Mouse (Mus musculus) limb, embryonic 14.5 days (tissue): Measurements from ENCODE around the gene Diaph3. TPM values are rescaled to one million over a fixed set of nuclear protein-coding genes. Genes with fewer than 3 reads are reported as not detected.

Experiments used
- ATAC-seq: fragments of 200-750 bp; cut with Nextera tagmentation; 2 replicates; pipeline ENCODE4 v1.8.0; 2017; ENCODE audit warnings: low read depth, moderate number of reproducible peaks, moderate TSS enrichment; ENCODE audit not compliant: low FRiP score
- DNase-seq: peaks from one replicate; pipeline ENCODE4 v3.0.0-alpha.2; 2015; ENCODE audit warnings: low spot score
- H3K27ac ChIP-seq: fragments of 300-500 bp; sonication (generic); replicated peaks from 2 replicates; pipeline ENCODE4 v1.5.1; 2014; ENCODE audit warnings: low read depth, mild to moderate bottlenecking, low read length, moderate library complexity, mixed read lengths
- H3K27me3 ChIP-seq: fragments of 300-500 bp; sonication (generic); 2 replicates; pipeline ENCODE4 v1.6.1; 2014; ENCODE audit warnings: low read length, mixed read lengths; ENCODE audit not compliant: control insufficient read depth, insufficient read depth
- H3K36me3 ChIP-seq: fragments of 300-500 bp; sonication (generic); 2 replicates; pipeline ENCODE4 v1.6.1; 2014; ENCODE audit warnings: mild to moderate bottlenecking, low read length, moderate library complexity, mixed read lengths; ENCODE audit not compliant: control insufficient read depth, insufficient read depth
- H3K4me1 ChIP-seq: fragments of 300-500 bp; sonication (generic); 2 replicates; pipeline ENCODE4 v1.6.1; 2014; ENCODE audit warnings: antibody characterized with exemption, low read length, mixed read lengths; ENCODE audit not compliant: control insufficient read depth, insufficient read depth
- H3K4me2 ChIP-seq: fragments of 300-500 bp; sonication (generic); replicated peaks from 2 replicates; pipeline ENCODE4 v1.6.1; 2014; ENCODE audit warnings: low read depth, mild to moderate bottlenecking, low read length, moderate library complexity; ENCODE audit not compliant: severe bottlenecking
- H3K4me3 ChIP-seq: fragments of 300-500 bp; sonication (generic); replicated peaks from 2 replicates; pipeline ENCODE4 v1.5.1; 2014; ENCODE audit warnings: low read length
- H3K9ac ChIP-seq: fragments of 300-500 bp; sonication (generic); 2 replicates; pipeline ENCODE4 v1.6.1; 2014; ENCODE audit warnings: mild to moderate bottlenecking, low read depth, low read length, moderate library complexity; ENCODE audit not compliant: severe bottlenecking
- H3K9me3 ChIP-seq: fragments of 300-500 bp; sonication (generic); 2 replicates; pipeline ENCODE4 v1.6.1; 2016; ENCODE audit warnings: low read length; ENCODE audit not compliant: control insufficient read depth
- POLR2A ChIP-seq: fragments of 200-500 bp; IDR thresholded peaks from 2 replicates; pipeline ENCODE4 v1.8.0; 2012; ENCODE audit warnings: inconsistent platforms, mild to moderate bottlenecking, moderate library complexity, borderline replicate concordance; ENCODE audit not compliant: insufficient read depth, insufficient read length; ENCODE audit errors: extremely low read depth
- WGBS: fragments of 180-500 bp; shearing (Covaris S2); extraction: QIAGEN DNeasy Blood & Tissue Kit; methylation state at CpG from one replicate; pipeline ENCODE4 v1.1.7; 2014; 5-methylcytosine and 5-hydroxymethylcytosine counted together
- polyA plus RNA-seq, 2 experiments: library from polyadenylated mRNA; depleted of rRNA in 1 of 2; stranded (reverse) in 1 of 2; unstranded in 1 of 2; fragments of >200 nt; fragmentation: Nextera tagmentation in 1 of 2; extraction: Ambion mirVana in 1 of 2; gene quantifications; 2 replicates each; pipeline versions ENCODE4 v1.2.1 to v1.2.3; 2012 to 2014

Gene Diaph3
- polyA plus RNA-seq, 2 experiments = 7.3 to 10.5 TPM

GRCm38 (mm10) chr14:87064281-87064680 lies 76.8 kb downstream of the Diaph3 start:
- no peak for DNase-seq
- Histone ChIP-seq H3K27me3 (no peaks in the 10 kb centered on the region), H3K4me2 (no peak overlapping the region), H3K4me1 (no peaks in the 10 kb centered on the region), H3K36me3 (no peaks in the 10 kb centered on the region), H3K4me3 (no peak overlapping the region), H3K9me3 (0 out of 2 replicates have a peak, but pooled peaks cover 7% of the 10 kb centered on the region), H3K9ac (no peak overlapping the region), H3K27ac (no peak overlapping the region)
- no peak for ATAC-seq
- 85% methylated on average over 4 of the region's 4 CpGs for WGBS
- no peak for TF ChIP-seq POLR2A

GRCm38 (mm10) chr14:87056169-87056568 lies 84.9 kb downstream of the Diaph3 start:
- H3K4me2 ChIP-seq = no peak overlapping the region
- H3K9ac ChIP-seq = no peak overlapping the region
- no peak overlapping the region for H3K27ac ChIP-seq
- no peak overlapping the region for H3K4me3 ChIP-seq
- H3K9me3 ChIP-seq = no peaks in the 10 kb centered on the region; the same call in 1 of the 2 replicates
- no peaks in the 10 kb centered on the region for H3K36me3 ChIP-seq
- no peak for TF ChIP-seq POLR2A
- 98% methylated on average over 2 of the region's 2 CpGs for WGBS
- no peaks in the 10 kb centered on the region for H3K27me3 ChIP-seq
- DNase-seq (no peak), ATAC-seq (no peak)
- H3K4me1 ChIP-seq = no peaks in the 10 kb centered on the region

- H3K4me3 ChIP-seq = no peak overlapping the region
- no peaks in the 10 kb centered on the region; the same call in 1 of the 2 replicates for H3K9me3 ChIP-seq
- DNase-seq = no peak
- H3K9ac ChIP-seq = no peak overlapping the region
- no peaks in the 10 kb centered on the region for H3K27me3 ChIP-seq
- no peak overlapping the region for H3K27ac ChIP-seq
- no peak overlapping the region for H3K4me2 ChIP-seq
- H3K4me1 ChIP-seq = no peaks in the 10 kb centered on the region
- no peaks in the 10 kb centered on the region for H3K36me3 ChIP-seq
- no peak for ATAC-seq
- TF ChIP-seq POLR2A = no peak
- 51% methylated on average over 5 of the region's 5 CpGs for WGBS
Observed at GRCm38 (mm10) chr14:87051187-87051586, 89.8 kb downstream of the Diaph3 start.

DNA sequence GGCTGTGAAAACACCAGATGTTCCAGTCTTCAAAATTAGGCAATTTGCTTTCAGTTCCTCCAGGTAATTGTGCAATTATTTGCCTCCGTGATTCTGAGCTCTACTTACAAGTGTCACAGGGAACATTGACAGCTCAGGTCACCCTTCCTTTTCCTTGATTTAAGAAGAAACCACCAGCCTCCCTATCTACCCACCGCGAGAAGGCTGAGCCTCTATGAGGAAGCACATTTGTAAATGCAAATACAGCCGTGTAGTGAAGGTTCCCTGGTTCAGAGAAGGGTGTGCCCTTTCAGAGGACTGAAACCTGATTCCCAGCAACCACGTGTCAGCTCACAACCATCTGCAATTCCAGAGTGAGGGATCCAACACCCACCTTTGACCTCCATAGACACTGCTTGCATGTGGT lies 96.6 kb downstream of the Diaph3 start:
- Histone ChIP-seq H3K4me3 (no peak overlapping the region), H3K4me1 (no peaks in the 10 kb centered on the region), H3K27ac (no peak overlapping the region), H3K9me3 (no peaks in the 10 kb centered on the region), H3K27me3 (no peaks in the 10 kb centered on the region), H3K36me3 (no peaks in the 10 kb centered on the region), H3K4me2 (no peak overlapping the region), H3K9ac (no peak overlapping the region)
- TF ChIP-seq POLR2A = no peak
- WGBS = 18% methylated on average over 5 of the region's 5 CpGs
- DNase-seq (no peak), ATAC-seq (no peak)

DNA sequence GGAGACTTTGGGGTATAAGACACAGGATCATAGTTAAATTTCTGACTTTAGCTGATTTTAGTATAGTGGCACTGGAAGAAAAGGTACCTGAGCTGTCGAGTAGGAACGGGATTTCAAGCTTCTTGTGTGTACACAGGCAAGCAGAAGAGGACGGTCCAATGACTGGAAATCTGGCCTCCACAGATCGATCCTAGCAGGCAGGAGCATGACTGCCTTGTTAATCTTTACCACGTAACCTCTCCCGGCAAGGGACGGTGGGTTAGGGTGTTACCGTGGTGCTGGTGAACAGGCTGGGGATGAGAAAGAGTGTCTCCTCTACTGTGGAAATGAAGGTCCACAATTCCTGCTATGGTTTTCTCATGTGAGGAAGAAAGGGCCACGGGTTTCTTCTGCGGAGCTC lies 120.8 kb downstream of the Diaph3 start:
- no peak overlapping the region for H3K4me2 ChIP-seq
- WGBS = 91% methylated on average over 10 of the region's 10 CpGs
- ATAC-seq (no peak), DNase-seq (no peak)
- no peaks in the 10 kb centered on the region for H3K4me1 ChIP-seq
- no peak for TF ChIP-seq POLR2A
- H3K36me3 ChIP-seq = no peaks in the 10 kb centered on the region
- no peak overlapping the region for H3K9ac ChIP-seq
- no peak overlapping the region for H3K4me3 ChIP-seq
- H3K27me3 ChIP-seq = no peaks in the 10 kb centered on the region
- no peak overlapping the region for H3K27ac ChIP-seq
- H3K9me3 ChIP-seq = no peaks in the 10 kb centered on the region

GRCm38 (mm10) chr14:87019687-87020086 lies 121.3 kb downstream of the Diaph3 start:
- Histone ChIP-seq H3K9me3 (no peaks in the 10 kb centered on the region), H3K9ac (no peak overlapping the region), H3K4me3 (no peak overlapping the region), H3K4me2 (no peak overlapping the region), H3K27ac (no peak overlapping the region), H3K4me1 (no peaks in the 10 kb centered on the region), H3K36me3 (no peaks in the 10 kb centered on the region), H3K27me3 (no peaks in the 10 kb centered on the region)
- ATAC-seq (no peak), DNase-seq (no peak)
- WGBS = 86% methylated on average over 3 of the region's 3 CpGs
- no peak for TF ChIP-seq POLR2A
